Mouse (Mus musculus) bone marrow, adult 2 months (tissue): ENCODE measurements around the gene Dlx3.

Experiments
- CTCF ChIP-seq: fragments of 200-500 bp; IDR thresholded peaks from 2 replicates; pipeline ENCODE4 v1.5.1; 2011; ENCODE audit warnings: low read length, control low read depth; ENCODE audit not compliant: control insufficient read depth, insufficient read depth
- POLR2A ChIP-seq: fragments of 200-500 bp; IDR thresholded peaks from 2 replicates; pipeline ENCODE4 v1.6.1; 2011; ENCODE audit warnings: low read depth, mild to moderate bottlenecking, control low read depth, low read length, borderline replicate concordance; ENCODE audit not compliant: control insufficient read depth

- TF ChIP-seq CTCF (no peak), POLR2A (no peak)
Observed at GRCm38 (mm10) chr11:95157872-95158271, 38.0 kb downstream of the Dlx3 start.
